Mouse (Mus musculus): ENCODE data around the gene Ing3. TPM values are rescaled to one million over a fixed set of nuclear protein-coding genes. Genes with fewer than 3 reads are reported as not detected.
A peak's percentile ranks its signal among the peaks of the same experiment; 100 is the strongest.

Gene Ing3
- polyA plus RNA-seq (2016; fragmentation: Nextera tagmentation; extraction: Ambion mirVana) = 49.5 and 52.3 TPM in 2 replicates

- ATAC-seq (ENCODE audit: low FRiP score) = peak; percentile 98
- H3K4me1 ChIP-seq = peaks cover 7% of the 10 kb centered on the region
- H3K36me3 ChIP-seq = peaks cover 13% of the 10 kb centered on the region
- H3K4me3 ChIP-seq = peak within 1 kb of the TSS; percentile 73
- WGBS = under 1% methylated on average over 35 of the region's 35 CpGs
- H3K9ac ChIP-seq = peak within 1 kb of the TSS; percentile 83
- peak within 1 kb of the TSS; percentile 71 for H3K4me2 ChIP-seq (replicated peaks)
- H3K9me3 ChIP-seq (replicated peaks) = no peaks in the 10 kb centered on the region
- no peaks in the 10 kb centered on the region for H3K27me3 ChIP-seq
- peak within 1 kb of the TSS; percentile 96 for H3K27ac ChIP-seq
Observed at GRCm38 (mm10) chr6:21949226-21949731, at the start of gene Ing3. TSS of gene Ing3 (plus strand) at chr6:21949571.

GRCm38 (mm10) chr6:21909720-21910119, 39.7 kb upstream of the Ing3 start:
- H3K4me3 ChIP-seq = no peak overlapping the region
- no peaks in the 10 kb centered on the region for H3K4me1 ChIP-seq
- H3K9me3 ChIP-seq (replicated peaks) = no peaks in the 10 kb centered on the region
- H3K27me3 ChIP-seq = no peaks in the 10 kb centered on the region
- no peak overlapping the region for H3K4me2 ChIP-seq (replicated peaks)
- ATAC-seq (ENCODE audit: low FRiP score) = no peak
- no peak overlapping the region for H3K9ac ChIP-seq
- H3K36me3 ChIP-seq = no peaks in the 10 kb centered on the region
- no peak overlapping the region for H3K27ac ChIP-seq

- 88% methylated on average over 6 of the region's 6 CpGs for WGBS
- no peak for ATAC-seq (ENCODE audit: low FRiP score)
- H3K4me1 ChIP-seq = no peaks in the 10 kb centered on the region
- no peaks in the 10 kb centered on the region for H3K36me3 ChIP-seq
- H3K27ac ChIP-seq = no peak overlapping the region
- H3K27me3 ChIP-seq = no peaks in the 10 kb centered on the region
- H3K4me2 ChIP-seq (replicated peaks) = no peak overlapping the region
- no peaks in the 10 kb centered on the region for H3K9me3 ChIP-seq (replicated peaks)
- H3K9ac ChIP-seq = no peak overlapping the region
- no peak overlapping the region for H3K4me3 ChIP-seq
Observed at GRCm38 (mm10) chr6:21910804-21911203, 38.6 kb upstream of the Ing3 start.

GRCm38 (mm10) chr6:21916591-21916990, 32.8 kb upstream of the Ing3 start:
- WGBS = 81% methylated on average over 2 of the region's 2 CpGs
- Histone ChIP-seq H3K4me2 (replicated peaks) (no peak overlapping the region), H3K4me3 (no peak overlapping the region), H3K36me3 (no peaks in the 10 kb centered on the region), H3K27me3 (no peaks in the 10 kb centered on the region), H3K4me1 (no peaks in the 10 kb centered on the region), H3K9me3 (replicated peaks) (no peaks in the 10 kb centered on the region), H3K27ac (no peak overlapping the region), H3K9ac (no peak overlapping the region)
- no peak for ATAC-seq (ENCODE audit: low FRiP score)

GRCm38 (mm10) chr6:21924150-21924549, 25.2 kb upstream of the Ing3 start:
- Histone ChIP-seq H3K4me1 (no peaks in the 10 kb centered on the region), H3K27ac (no peak overlapping the region), H3K36me3 (no peaks in the 10 kb centered on the region), H3K4me3 (no peak overlapping the region), H3K4me2 (replicated peaks) (no peak overlapping the region), H3K9ac (no peak overlapping the region), H3K27me3 (no peaks in the 10 kb centered on the region), H3K9me3 (replicated peaks) (no peaks in the 10 kb centered on the region)
- ATAC-seq (ENCODE audit: low FRiP score) = no peak
- 31% methylated on average over 1 of the region's 1 CpGs for WGBS

GRCm38 (mm10) chr6:21937981-21938635, 11.3 kb upstream of the Ing3 start:
- H3K4me3 ChIP-seq = no peak overlapping the region
- H3K4me1 ChIP-seq = no peaks in the 10 kb centered on the region
- H3K27me3 ChIP-seq = no peaks in the 10 kb centered on the region
- no peak overlapping the region for H3K4me2 ChIP-seq (replicated peaks)
- H3K9me3 ChIP-seq (replicated peaks) = no peaks in the 10 kb centered on the region
- no peaks in the 10 kb centered on the region for H3K36me3 ChIP-seq
- 85% methylated on average over 4 of the region's 4 CpGs for WGBS
- H3K9ac ChIP-seq = no peak overlapping the region
- no peak overlapping the region for H3K27ac ChIP-seq
- ATAC-seq (ENCODE audit: low FRiP score) = no peak

- Histone ChIP-seq H3K27me3 (no peaks in the 10 kb centered on the region), H3K4me3 (peak overlapping the region; percentile 73), H3K36me3 (peaks cover 16% of the 10 kb centered on the region), H3K4me1 (peaks cover 7% of the 10 kb centered on the region), H3K4me2 (replicated peaks) (peak overlapping the region; percentile 71), H3K27ac (peak overlapping the region; percentile 96), H3K9ac (peak overlapping the region; percentile 83), H3K9me3 (replicated peaks) (no peaks in the 10 kb centered on the region)
- peak; percentile 98 for ATAC-seq (ENCODE audit: low FRiP score)
- whole genome bisulfite sequencing = under 1% methylated on average over 66 of the region's 68 CpGs
Observed at GRCm38 (mm10) chr6:21949771-21950448, 539 bp downstream of the Ing3 start.

GRCm38 (mm10) chr6:21950676-21951075, 1.3 kb downstream of the Ing3 start:
- no peak overlapping the region for H3K27ac ChIP-seq
- ATAC-seq (ENCODE audit: low FRiP score) = no peak

GRCm38 (mm10) chr6:21955468-21955867, 6.1 kb downstream of the Ing3 start:
- H3K27me3 ChIP-seq = no peaks in the 10 kb centered on the region
- H3K4me1 ChIP-seq = peaks cover 5% of the 10 kb centered on the region
- H3K9ac ChIP-seq = no peak overlapping the region
- 93% methylated on average over 4 of the region's 4 CpGs for WGBS
- no peak overlapping the region for H3K4me2 ChIP-seq (replicated peaks)
- ATAC-seq (ENCODE audit: low FRiP score) = no peak
- H3K4me3 ChIP-seq = no peak overlapping the region
- no peaks in the 10 kb centered on the region for H3K9me3 ChIP-seq (replicated peaks)
- peaks cover 43% of the 10 kb centered on the region for H3K36me3 ChIP-seq
- no peak overlapping the region for H3K27ac ChIP-seq

More at GRCm38 (mm10) chr6:21950676-21951075, 1.3 kb downstream of the Ing3 start:
- Histone ChIP-seq H3K36me3 (peaks cover 23% of the 10 kb centered on the region), H3K4me3 (peak overlapping the region; percentile 73), H3K9ac (peak overlapping the region; percentile 83), H3K4me1 (peaks cover 7% of the 10 kb centered on the region), H3K4me2 (replicated peaks) (peak overlapping the region; percentile 71), H3K27me3 (no peaks in the 10 kb centered on the region), H3K9me3 (replicated peaks) (no peaks in the 10 kb centered on the region)
- WGBS = 84% methylated on average over 2 of the region's 2 CpGs

- 86% methylated on average over 4 of the region's 4 CpGs for WGBS
- Histone ChIP-seq H3K9me3 (replicated peaks) (no peaks in the 10 kb centered on the region), H3K4me2 (replicated peaks) (no peak overlapping the region), H3K4me1 (no peaks in the 10 kb centered on the region), H3K27me3 (no peaks in the 10 kb centered on the region), H3K36me3 (peaks cover 32% of the 10 kb centered on the region), H3K27ac (no peak overlapping the region), H3K4me3 (no peak overlapping the region), H3K9ac (no peak overlapping the region)
- no peak for ATAC-seq (ENCODE audit: low FRiP score)
Observed at GRCm38 (mm10) chr6:21958922-21959321, 9.6 kb downstream of the Ing3 start.

- peaks cover 29% of the 10 kb centered on the region for H3K36me3 ChIP-seq
- no peak overlapping the region for H3K27ac ChIP-seq
- no peak overlapping the region for H3K4me2 ChIP-seq (replicated peaks)
- no peak overlapping the region for H3K4me3 ChIP-seq
- ATAC-seq (ENCODE audit: low FRiP score) = no peak
- no peaks in the 10 kb centered on the region for H3K27me3 ChIP-seq
- no peaks in the 10 kb centered on the region for H3K9me3 ChIP-seq (replicated peaks)
- H3K4me1 ChIP-seq = no peaks in the 10 kb centered on the region
- no peak overlapping the region for H3K9ac ChIP-seq
- WGBS = 90% methylated on average over 5 of the region's 5 CpGs
Observed at GRCm38 (mm10) chr6:21959909-21960308, 10.5 kb downstream of the Ing3 start.

- ATAC-seq (ENCODE audit: low FRiP score) = no peak
- no peak overlapping the region for H3K4me3 ChIP-seq
- peaks cover 20% of the 10 kb centered on the region for H3K36me3 ChIP-seq
- no peaks in the 10 kb centered on the region for H3K9me3 ChIP-seq (replicated peaks)
- H3K9ac ChIP-seq = no peak overlapping the region
- H3K27me3 ChIP-seq = no peaks in the 10 kb centered on the region
- no peaks in the 10 kb centered on the region for H3K4me1 ChIP-seq
- H3K4me2 ChIP-seq (replicated peaks) = no peak overlapping the region
- H3K27ac ChIP-seq = no peak overlapping the region
- WGBS = 87% methylated on average over 2 of the region's 2 CpGs
Observed at GRCm38 (mm10) chr6:21977532-21977931, 28.2 kb downstream of the Ing3 start.
